Mouse (Mus musculus) adrenal gland, postnatal 10 days (tissue): ENCODE measurements around the gene Olfr101. TPM values are rescaled to one million over a fixed set of nuclear protein-coding genes. Genes with fewer than 3 reads are reported as not detected.
A peak's percentile ranks its signal among the peaks of the same experiment; 100 is the strongest.

Source experiments
- DNase-seq: peaks from one replicate; pipeline ENCODE4 v3.0.0; 2021; ENCODE audit warnings: mixed read lengths
- long read RNA-seq, 2 experiments: library from polyadenylated mRNA; stranded (forward); transcript quantifications; one replicate each; pipeline ENCODE4 v2.0.0; 2021
- total RNA-seq, 2 experiments: library from RNA; stranded (reverse); gene quantifications; 2 replicates each; pipeline ENCODE4 v1.2.3; 2021

The Olfr101 gene
- total RNA-seq, result not detected
- long read RNA-seq, experiment 1, result 0 reads
- long read RNA-seq, experiment 2, result 0 reads

GRCm38 (mm10) chr17:37304213-37304612 lies at the start of gene Olfr101:
TSS of gene Olfr101 (minus strand) at chr17:37304313.
- no peak for DNase-seq

GRCm38 (mm10) chr17:37339598-37339997 lies 35.5 kb upstream of the Olfr101 start, which contains the start of gene Olfr103:
TSS of gene Olfr103 (minus strand) at chr17:37339698.
- DNase-seq, result no peak

- no peak for DNase-seq
Observed at GRCm38 (mm10) chr17:37316954-37317353, 12.8 kb upstream of the Olfr101 start, which contains the start of gene Olfr102. TSS of gene Olfr102 (minus strand) at chr17:37317054.

GRCm38 (mm10) chr17:37310146-37310699 lies 6.1 kb upstream of the Olfr101 start:
- no peak for DNase-seq

GRCm38 (mm10) chr17:37308483-37308882 lies 4.4 kb upstream of the Olfr101 start:
- DNase-seq, result peak; percentile 15

GRCm38 (mm10) chr17:37283360-37283759 lies 20.8 kb downstream of the Olfr101 start, which contains the start of gene Olfr99:
TSS of gene Olfr99 (minus strand) at chr17:37283460.
- no peak for DNase-seq

- DNase-seq, result peak; percentile 16
Observed at GRCm38 (mm10) chr17:37280331-37280730, 23.8 kb downstream of the Olfr101 start.

GRCm38 (mm10) chr17:37276573-37276972 lies 27.5 kb downstream of the Olfr101 start:
- DNase-seq, result no peak

GRCm38 (mm10) chr17:37275626-37276248 lies 28.4 kb downstream of the Olfr101 start:
- DNase-seq, result no peak

GRCm38 (mm10) chr17:37270702-37271092 lies 33.4 kb downstream of the Olfr101 start:
- DNase-seq, result peak; percentile 53

GRCm38 (mm10) chr17:37270058-37270701 lies 33.9 kb downstream of the Olfr101 start, which contains the start of gene H2-M3:
TSS of gene H2-M3 (plus strand) at chr17:37270220.
- DNase-seq, result peak; percentile 92

- peak; percentile 30 for DNase-seq
Observed at GRCm38 (mm10) chr17:37263626-37264025, 40.5 kb downstream of the Olfr101 start, which contains the start of gene Olfr98. TSS of gene Olfr98 (minus strand) at chr17:37263749.

- DNase-seq, result peak; percentile 12
Observed at GRCm38 (mm10) chr17:37250544-37250943, 53.6 kb downstream of the Olfr101 start.

GRCm38 (mm10) chr17:37249460-37249859 lies 54.7 kb downstream of the Olfr101 start:
- no peak for DNase-seq

Other genes starting within 250 kb of the Olfr101 start
- gene Olfr90, start 215.8 kb downstream of the Olfr101 start, total RNA-seq, result not detected
- not detected for gene Olfr91, start 206.0 kb downstream of the Olfr101 start, total RNA-seq
- gene Olfr92, start 184.2 kb downstream of the Olfr101 start, total RNA-seq, result not detected
- not detected for gene Olfr93, start 142.8 kb downstream of the Olfr101 start, total RNA-seq
- under 1 TPM; 0.78 to 0.88 TPM for gene Ubd, start 110.4 kb downstream of the Olfr101 start, total RNA-seq
- gene Olfr94, start 103.3 kb downstream of the Olfr101 start, total RNA-seq, result not detected
- gene Olfr95, start 91.2 kb downstream of the Olfr101 start, total RNA-seq, result not detected
- not detected for gene Olfr96, start 84.2 kb downstream of the Olfr101 start, total RNA-seq
- not detected for gene Olfr97, start 67.0 kb downstream of the Olfr101 start, total RNA-seq
- gene Olfr98, start 40.6 kb downstream of the Olfr101 start, total RNA-seq, result not detected
- gene H2-M3, start 34.1 kb downstream of the Olfr101 start, total RNA-seq, result 1 to 10 TPM; 4.6 to 5.0 TPM
- gene Olfr99, start 20.9 kb downstream of the Olfr101 start, total RNA-seq, result not detected
- not detected for gene Olfr102, start 12.7 kb upstream of the Olfr101 start, total RNA-seq
- gene Olfr103, start 35.4 kb upstream of the Olfr101 start, total RNA-seq, result not detected
- gene Olfr104-ps, start 55.3 kb upstream of the Olfr101 start, total RNA-seq, result not detected
- gene Olfr105-ps, start 74.7 kb upstream of the Olfr101 start, total RNA-seq, result not detected
- gene Olfr106-ps, start 86.1 kb upstream of the Olfr101 start, total RNA-seq, result not detected
- not detected for gene Olfr107, start 94.9 kb upstream of the Olfr101 start, total RNA-seq
- not detected for gene Olfr108, start 141.2 kb upstream of the Olfr101 start, total RNA-seq
- not detected for gene Olfr109, start 154.6 kb upstream of the Olfr101 start, total RNA-seq
- under 1 TPM; 0.36 to 0.60 TPM for gene H2-M2, start 179.2 kb upstream of the Olfr101 start, total RNA-seq
- gene Olfr110, start 188.2 kb upstream of the Olfr101 start, total RNA-seq, result not detected
- not detected for gene Olfr111, start 203.7 kb upstream of the Olfr101 start, total RNA-seq